Mouse (Mus musculus) hindbrain, embryonic 10.5 days (tissue): ENCODE measurements around the gene Ctrc. TPM values are rescaled to one million over a fixed set of nuclear protein-coding genes. Genes with fewer than 3 reads are reported as not detected.

Experiments
- DNase-seq: peaks from one replicate; pipeline ENCODE4 v3.0.0-alpha.2; 2017; ENCODE audit warnings: low spot score
- H3K27ac ChIP-seq: fragments of 300-500 bp; sonication (generic); 2 replicates; pipeline ENCODE4 v1.5.1; 2016; ENCODE audit warnings: mild to moderate bottlenecking, moderate library complexity
- H3K27me3 ChIP-seq: fragments of 300-500 bp; sonication (generic); 2 replicates; pipeline ENCODE4 v1.6.1; 2016; ENCODE audit warnings: mild to moderate bottlenecking; ENCODE audit not compliant: poor library complexity, insufficient read depth, severe bottlenecking
- H3K36me3 ChIP-seq: fragments of 300-500 bp; sonication (generic); 2 replicates; pipeline ENCODE4 v1.6.1; 2016; ENCODE audit warnings: mild to moderate bottlenecking, moderate library complexity
- H3K4me1 ChIP-seq: fragments of 300-500 bp; sonication (generic); replicated peaks from 2 replicates; pipeline ENCODE4 v1.6.1; 2016; ENCODE audit warnings: mild to moderate bottlenecking
- H3K4me3 ChIP-seq: fragments of 300-500 bp; sonication (generic); 2 replicates; pipeline ENCODE4 v1.5.1; 2016; ENCODE audit warnings: mild to moderate bottlenecking, moderate library complexity
- H3K9me3 ChIP-seq: fragments of 300-500 bp; sonication (generic); 2 replicates; pipeline ENCODE4 v1.6.1; 2016; ENCODE audit warnings: mild to moderate bottlenecking, moderate library complexity
- WGBS: fragments of 180-500 bp; shearing (Covaris S2); methylation state at CpG from one replicate; pipeline ENCODE4 v1.1.7; 2016; 5-methylcytosine and 5-hydroxymethylcytosine counted together
- polyA plus RNA-seq: library from polyadenylated mRNA; unstranded; fragments of >200 nt; fragmentation: Nextera tagmentation; extraction: Ambion mirVana; gene quantifications from 2 replicates; pipeline ENCODE4 v1.2.1, GENCODE M21; 2016

Ctrc gene
- polyA plus RNA-seq, 1 experiment from 2014 or later, result not detected

- no peaks in the 10 kb centered on the region for H3K9me3 ChIP-seq
- H3K36me3 ChIP-seq, result peaks cover 98% of the 10 kb centered on the region
- no peak overlapping the region for H3K27ac ChIP-seq
- no peak overlapping the region for H3K4me3 ChIP-seq
- H3K4me1 ChIP-seq, result 0 out of 2 replicates have a peak, but pooled peaks cover 2% of the 10 kb centered on the region
- no peaks in the 10 kb centered on the region for H3K27me3 ChIP-seq
- WGBS, result 92% methylated on average over 2 of the region's 2 CpGs
- no peak for DNase-seq
These were observed 35.2 kb downstream of the Ctrc start for GRCm38 (mm10) chr4:141810975-141811374.

- 80% methylated on average over 8 of the region's 8 CpGs for WGBS
- peak; percentile 49 for DNase-seq
- Histone ChIP-seq H3K9me3 (no peaks in the 10 kb centered on the region), H3K4me1 (no peaks in the 10 kb centered on the region), H3K27ac (no peak overlapping the region), H3K27me3 (no peaks in the 10 kb centered on the region), H3K36me3 (peaks cover 99% of the 10 kb centered on the region), H3K4me3 (no peak overlapping the region)
These were observed 36.2 kb downstream of the Ctrc start for GRCm38 (mm10) chr4:141809850-141810464.

GRCm38 (mm10) chr4:141805886-141806285 lies 40.3 kb downstream of the Ctrc start:
- Histone ChIP-seq H3K36me3 (peaks cover 83% of the 10 kb centered on the region), H3K4me1 (no peaks in the 10 kb centered on the region), H3K27me3 (no peaks in the 10 kb centered on the region), H3K9me3 (no peaks in the 10 kb centered on the region), H3K27ac (no peak overlapping the region), H3K4me3 (no peak overlapping the region)
- WGBS, result 98% methylated on average over 8 of the region's 8 CpGs
- no peak for DNase-seq

- H3K9me3 ChIP-seq, result no peaks in the 10 kb centered on the region
- DNase-seq, result no peak
- H3K4me3 ChIP-seq, result no peak overlapping the region
- no peaks in the 10 kb centered on the region for H3K4me1 ChIP-seq
- H3K27me3 ChIP-seq, result no peaks in the 10 kb centered on the region
- no peak overlapping the region for H3K27ac ChIP-seq
- peaks cover 65% of the 10 kb centered on the region for H3K36me3 ChIP-seq
- 97% methylated on average over 4 of the region's 4 CpGs for WGBS
These were observed 42.1 kb downstream of the Ctrc start for GRCm38 (mm10) chr4:141804105-141804504.

GRCm38 (mm10) chr4:141797545-141797944 lies 48.6 kb downstream of the Ctrc start:
- H3K4me3 ChIP-seq, result no peak overlapping the region
- H3K36me3 ChIP-seq, result peaks cover 30% of the 10 kb centered on the region
- DNase-seq, result no peak
- H3K4me1 ChIP-seq, result peaks cover 24% of the 10 kb centered on the region
- H3K27ac ChIP-seq, result no peak overlapping the region
- 90% methylated on average over 5 of the region's 5 CpGs for WGBS
- no peaks in the 10 kb centered on the region for H3K27me3 ChIP-seq
- no peaks in the 10 kb centered on the region for H3K9me3 ChIP-seq

GRCm38 (mm10) chr4:141796954-141797353 lies 49.2 kb downstream of the Ctrc start:
- DNase-seq, result no peak
- 92% methylated on average over 4 of the region's 4 CpGs for WGBS
- H3K4me3 ChIP-seq, result no peak overlapping the region
- no peak overlapping the region for H3K27ac ChIP-seq
- H3K9me3 ChIP-seq, result no peaks in the 10 kb centered on the region
- peaks cover 25% of the 10 kb centered on the region for H3K4me1 ChIP-seq
- no peaks in the 10 kb centered on the region for H3K27me3 ChIP-seq
- H3K36me3 ChIP-seq, result peaks cover 30% of the 10 kb centered on the region

- no peaks in the 10 kb centered on the region for H3K27me3 ChIP-seq
- DNase-seq, result no peak
- H3K36me3 ChIP-seq, result peaks cover 30% of the 10 kb centered on the region
- WGBS, result 86% methylated on average over 7 of the region's 7 CpGs
- H3K9me3 ChIP-seq, result no peaks in the 10 kb centered on the region
- no peak overlapping the region for H3K27ac ChIP-seq
- peaks cover 25% of the 10 kb centered on the region for H3K4me1 ChIP-seq
- no peak overlapping the region for H3K4me3 ChIP-seq
These were observed 49.8 kb downstream of the Ctrc start for GRCm38 (mm10) chr4:141796356-141796755.

- Histone ChIP-seq H3K4me3 (peak overlapping the region; percentile 78), H3K27me3 (no peaks in the 10 kb centered on the region)
These were observed 52.0 kb downstream of the Ctrc start for GRCm38 (mm10) chr4:141794152-141794535.

GRCm38 (mm10) chr4:141793282-141794151 lies 52.6 kb downstream of the Ctrc start, which contains the start of gene Casp9:
Gene Casp9, plus strand, starts transcription at chr4:141793612.
- peak within 1 kb of the TSS; percentile 78 for H3K4me3 ChIP-seq
- H3K36me3 ChIP-seq, result peaks cover 25% of the 10 kb centered on the region
- H3K27ac ChIP-seq, result peak within 1 kb of the TSS; percentile 93
- no peaks in the 10 kb centered on the region for H3K27me3 ChIP-seq
- H3K4me1 ChIP-seq, result peaks cover 38% of the 10 kb centered on the region
- H3K9me3 ChIP-seq, result no peaks in the 10 kb centered on the region
- peak; percentile 98 for DNase-seq
- under 1% methylated on average over 80 of the region's 80 CpGs for WGBS

More at GRCm38 (mm10) chr4:141794152-141794535, 52.0 kb downstream of the Ctrc start:
- Histone ChIP-seq H3K36me3 (peaks cover 30% of the 10 kb centered on the region), H3K4me1 (peaks cover 38% of the 10 kb centered on the region), H3K27ac (peak overlapping the region; percentile 93), H3K9me3 (no peaks in the 10 kb centered on the region)
- 19% methylated on average over 5 of the region's 5 CpGs for WGBS
- no peak for DNase-seq

GRCm38 (mm10) chr4:141792554-141793281 lies 53.4 kb downstream of the Ctrc start:
- WGBS, result 11% methylated on average over 10 of the region's 10 CpGs
- peaks cover 20% of the 10 kb centered on the region for H3K36me3 ChIP-seq
- peak overlapping the region; percentile 78 for H3K4me3 ChIP-seq
- H3K9me3 ChIP-seq, result no peaks in the 10 kb centered on the region
- no peak for DNase-seq
- H3K4me1 ChIP-seq, result peaks cover 38% of the 10 kb centered on the region
- H3K27ac ChIP-seq, result peak overlapping the region; percentile 93
- H3K27me3 ChIP-seq, result no peaks in the 10 kb centered on the region

GRCm38 (mm10) chr4:141791951-141792350 lies 54.2 kb downstream of the Ctrc start:
- Histone ChIP-seq H3K27me3 (no peaks in the 10 kb centered on the region), H3K9me3 (no peaks in the 10 kb centered on the region), H3K36me3 (peaks cover 20% of the 10 kb centered on the region), H3K4me3 (no peak overlapping the region), H3K4me1 (peaks cover 38% of the 10 kb centered on the region), H3K27ac (no peak overlapping the region)
- 84% methylated on average over 8 of the region's 8 CpGs for WGBS
- DNase-seq, result no peak

GRCm38 (mm10) chr4:141791486-141791885 lies 54.7 kb downstream of the Ctrc start:
- Histone ChIP-seq H3K9me3 (no peaks in the 10 kb centered on the region), H3K4me1 (peaks cover 37% of the 10 kb centered on the region), H3K27ac (no peak overlapping the region), H3K4me3 (no peak overlapping the region), H3K27me3 (no peaks in the 10 kb centered on the region), H3K36me3 (peaks cover 20% of the 10 kb centered on the region)
- no peak for DNase-seq
- 87% methylated on average over 7 of the region's 7 CpGs for WGBS
